Mouse (Mus musculus) kidney, embryonic 16.5 days (tissue): ENCODE measurements around the gene Mcur1. TPM values are rescaled to one million over a fixed set of nuclear protein-coding genes. Genes with fewer than 3 reads are reported as not detected.

Experiments
- ATAC-seq: fragments of 200-750 bp; cut with Nextera tagmentation; 2 replicates; pipeline ENCODE4 v1.8.0; 2017; ENCODE audit warnings: moderate TSS enrichment; ENCODE audit not compliant: low FRiP score, low TSS enrichment
- H3K27ac ChIP-seq: fragments of 300-500 bp; sonication (generic); 2 replicates; pipeline ENCODE4 v1.5.1; 2014; ENCODE audit warnings: low read length
- H3K27me3 ChIP-seq: fragments of 300-500 bp; sonication (generic); 2 replicates; pipeline ENCODE4 v1.6.1; 2014; ENCODE audit warnings: low read length, control low read depth, mixed read lengths; ENCODE audit not compliant: insufficient read depth
- H3K36me3 ChIP-seq: fragments of 300-500 bp; sonication (generic); 2 replicates; pipeline ENCODE4 v1.6.1; 2014; ENCODE audit warnings: low read length, control low read depth, mixed read lengths; ENCODE audit not compliant: insufficient read depth
- H3K4me1 ChIP-seq: fragments of 300-500 bp; sonication (generic); 2 replicates; pipeline ENCODE4 v1.6.1; 2014; ENCODE audit warnings: low read length, control low read depth, mixed read lengths; ENCODE audit not compliant: insufficient read depth
- H3K4me2 ChIP-seq: fragments of 300-500 bp; sonication (generic); replicated peaks from 2 replicates; pipeline ENCODE4 v1.6.1; 2014; ENCODE audit warnings: low read depth, low read length
- H3K4me3 ChIP-seq: fragments of 300-500 bp; sonication (generic); 2 replicates; pipeline ENCODE4 v1.5.1; 2014; ENCODE audit warnings: mild to moderate bottlenecking, low read length
- H3K9ac ChIP-seq: fragments of 300-500 bp; sonication (generic); replicated peaks from 2 replicates; pipeline ENCODE4 v1.6.1; 2014; ENCODE audit warnings: low read length
- H3K9me3 ChIP-seq: fragments of 300-500 bp; sonication (generic); 2 replicates; pipeline ENCODE4 v1.6.1; 2016; ENCODE audit warnings: low read length, control low read depth
- WGBS: fragments of 180-500 bp; shearing (Covaris S2); extraction: QIAGEN DNeasy Blood & Tissue Kit; methylation state at CpG from one replicate; pipeline ENCODE4 v1.1.7; 2014; 5-methylcytosine and 5-hydroxymethylcytosine counted together
- polyA plus RNA-seq: library from polyadenylated mRNA; unstranded; fragments of >200 nt; fragmentation: Nextera tagmentation; extraction: Ambion mirVana; gene quantifications from 2 replicates; pipeline ENCODE4 v1.2.1, GENCODE M21; 2015

Gene Mcur1
- polyA plus RNA-seq, 1 experiment from 2014 or later: 22.2 TPM

DNA sequence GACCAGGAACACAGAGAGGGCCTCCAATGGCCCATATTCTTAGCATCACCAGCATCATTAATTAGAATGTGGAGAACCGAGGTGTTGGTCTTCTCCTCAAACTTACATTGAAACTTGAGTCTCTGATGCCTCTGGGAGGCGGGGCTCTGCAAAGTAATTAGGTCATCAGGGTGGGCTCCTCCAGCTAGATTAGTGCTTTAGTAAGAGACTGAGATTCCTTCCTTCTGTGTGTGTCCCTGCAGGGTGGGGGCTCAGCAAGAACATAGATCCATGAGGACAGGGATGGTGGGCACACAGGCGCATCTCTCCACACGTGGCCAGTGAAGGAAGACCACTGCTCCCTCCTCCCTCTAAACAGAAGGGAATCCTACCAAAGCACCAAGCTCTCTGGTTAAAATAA is 26.0 kb downstream of the Mcur1 start:
- H3K4me1 ChIP-seq: peaks cover 16% of the 10 kb centered on the region; the same call in 1 of the 2 replicates
- H3K4me2 ChIP-seq: no peak overlapping the region
- H3K9me3 ChIP-seq: no peaks in the 10 kb centered on the region
- ATAC-seq: no peak
- no peak overlapping the region for H3K9ac ChIP-seq
- no peaks in the 10 kb centered on the region for H3K36me3 ChIP-seq
- H3K4me3 ChIP-seq: no peak overlapping the region
- no peaks in the 10 kb centered on the region for H3K27me3 ChIP-seq
- H3K27ac ChIP-seq: no peak overlapping the region
- 50% methylated on average over 4 of the region's 4 CpGs for WGBS

DNA sequence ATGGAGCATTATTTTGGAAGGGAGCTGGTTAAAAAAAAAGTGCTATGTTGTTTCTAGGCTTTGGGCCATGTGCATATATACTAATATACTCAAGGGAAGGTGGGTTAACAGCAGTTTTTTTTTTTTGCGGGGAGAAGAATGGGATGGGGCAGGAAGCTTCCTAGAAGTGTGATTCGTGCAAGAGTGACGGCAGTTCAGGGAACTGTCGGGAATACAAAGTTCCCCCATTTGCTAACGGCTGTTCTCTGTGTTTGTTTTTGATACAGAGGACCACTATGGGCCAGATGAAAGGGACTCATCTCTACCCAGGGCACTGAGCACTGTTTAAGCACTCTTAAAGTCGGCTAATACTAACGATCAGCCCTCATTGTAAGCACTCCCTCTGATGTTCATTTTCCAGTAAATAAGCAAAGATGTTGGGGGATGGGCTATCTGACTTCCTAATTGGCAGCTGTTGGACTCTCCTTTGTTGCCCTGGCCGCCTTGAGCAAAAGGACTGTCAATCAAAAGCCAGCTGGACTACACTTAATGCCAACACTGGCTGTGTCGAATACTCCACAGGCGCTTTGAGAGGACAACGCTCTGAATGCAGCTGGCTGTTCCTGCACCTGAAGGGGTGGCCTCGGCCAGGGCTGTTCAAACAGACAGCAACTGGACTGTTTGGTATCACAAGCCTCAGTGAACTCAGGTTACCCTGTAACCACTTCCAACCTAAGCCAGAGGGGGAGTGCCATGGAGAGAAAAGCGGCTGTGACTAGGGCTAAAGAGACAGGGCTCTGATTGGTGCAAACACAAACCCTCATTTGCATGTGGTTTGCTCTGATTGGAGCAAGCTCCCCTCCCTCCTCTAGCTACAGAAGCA is 28.9 kb downstream of the Mcur1 start:
- peak; percentile 85 for ATAC-seq
- no peaks in the 10 kb centered on the region for H3K36me3 ChIP-seq
- H3K9ac ChIP-seq: no peak overlapping the region
- H3K4me2 ChIP-seq: no peak overlapping the region
- peaks cover 16% of the 10 kb centered on the region; the same call in 1 of the 2 replicates for H3K4me1 ChIP-seq
- WGBS: 26% methylated on average over 13 of the region's 13 CpGs
- H3K27ac ChIP-seq: 0 out of 2 replicates have a peak overlapping the region, but pooled peaks have one; percentile 6
- no peak overlapping the region for H3K4me3 ChIP-seq
- H3K27me3 ChIP-seq: no peaks in the 10 kb centered on the region
- no peaks in the 10 kb centered on the region; the same call in 1 of the 2 replicates for H3K9me3 ChIP-seq

DNA sequence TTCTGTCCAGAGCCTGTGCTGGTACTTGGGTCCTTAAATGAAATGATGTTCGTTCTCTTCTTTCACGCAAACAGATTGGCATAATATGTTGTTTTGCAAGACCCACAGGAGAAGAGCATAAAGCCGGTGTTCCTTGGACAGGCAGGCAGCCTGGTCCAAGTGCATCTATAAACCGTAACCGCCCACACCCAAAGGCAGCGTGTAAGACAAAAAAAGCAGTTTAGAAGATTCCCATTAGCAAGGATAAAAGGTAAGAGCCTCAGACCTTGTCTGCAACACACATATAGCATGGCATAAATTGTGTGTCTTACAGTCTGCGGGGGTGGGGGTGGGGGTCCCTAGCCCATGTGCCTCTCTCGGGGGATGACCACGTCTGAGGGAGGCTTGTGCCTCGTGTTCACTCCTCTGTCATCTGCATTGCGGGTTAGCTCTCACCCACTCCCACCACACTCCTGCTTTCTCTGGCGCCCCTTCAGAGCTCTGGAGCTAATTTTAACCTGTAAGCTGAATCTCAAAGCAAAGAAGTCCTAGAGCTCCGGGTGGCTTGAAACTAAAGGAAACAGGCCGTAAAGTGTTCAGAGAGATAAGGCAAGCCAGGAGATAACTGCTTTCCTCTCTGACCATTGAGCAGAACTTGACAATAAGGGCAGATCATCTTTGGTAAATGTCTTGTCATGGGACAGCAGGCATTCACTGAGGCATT is 29.7 kb downstream of the Mcur1 start:
- Histone ChIP-seq H3K4me3 (no peak overlapping the region), H3K9ac (no peak overlapping the region; the same call in 1 of the 2 replicates), H3K4me2 (no peak overlapping the region), H3K27me3 (no peaks in the 10 kb centered on the region), H3K9me3 (no peaks in the 10 kb centered on the region; the same call in 1 of the 2 replicates), H3K4me1 (peaks cover 20% of the 10 kb centered on the region; the same call in 1 of the 2 replicates), H3K27ac (no peak overlapping the region), H3K36me3 (no peaks in the 10 kb centered on the region)
- ATAC-seq: no peak
- WGBS: 44% methylated on average over 14 of the region's 14 CpGs

DNA sequence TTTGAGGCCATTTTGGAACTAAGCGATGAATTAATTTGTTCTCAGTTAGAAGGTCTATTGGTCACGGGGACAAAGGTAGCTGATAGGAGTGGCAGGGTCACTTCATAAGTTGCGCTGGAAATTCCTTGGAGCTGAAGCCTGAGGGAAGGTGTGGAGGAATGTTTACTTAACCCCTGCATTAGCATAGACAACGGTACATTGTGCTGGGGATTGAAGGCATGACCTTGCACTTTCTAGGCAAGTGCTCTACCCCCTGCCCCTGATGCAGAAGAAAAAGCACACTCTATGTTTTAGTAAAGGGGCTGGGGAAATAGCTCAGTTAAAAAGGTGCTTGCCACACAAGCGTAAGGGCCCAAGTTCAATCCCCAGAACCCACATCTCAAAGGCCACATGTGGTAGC is 33.7 kb downstream of the Mcur1 start:
- WGBS: 69% methylated on average over 5 of the region's 5 CpGs
- no peak overlapping the region for H3K27ac ChIP-seq

DNA sequence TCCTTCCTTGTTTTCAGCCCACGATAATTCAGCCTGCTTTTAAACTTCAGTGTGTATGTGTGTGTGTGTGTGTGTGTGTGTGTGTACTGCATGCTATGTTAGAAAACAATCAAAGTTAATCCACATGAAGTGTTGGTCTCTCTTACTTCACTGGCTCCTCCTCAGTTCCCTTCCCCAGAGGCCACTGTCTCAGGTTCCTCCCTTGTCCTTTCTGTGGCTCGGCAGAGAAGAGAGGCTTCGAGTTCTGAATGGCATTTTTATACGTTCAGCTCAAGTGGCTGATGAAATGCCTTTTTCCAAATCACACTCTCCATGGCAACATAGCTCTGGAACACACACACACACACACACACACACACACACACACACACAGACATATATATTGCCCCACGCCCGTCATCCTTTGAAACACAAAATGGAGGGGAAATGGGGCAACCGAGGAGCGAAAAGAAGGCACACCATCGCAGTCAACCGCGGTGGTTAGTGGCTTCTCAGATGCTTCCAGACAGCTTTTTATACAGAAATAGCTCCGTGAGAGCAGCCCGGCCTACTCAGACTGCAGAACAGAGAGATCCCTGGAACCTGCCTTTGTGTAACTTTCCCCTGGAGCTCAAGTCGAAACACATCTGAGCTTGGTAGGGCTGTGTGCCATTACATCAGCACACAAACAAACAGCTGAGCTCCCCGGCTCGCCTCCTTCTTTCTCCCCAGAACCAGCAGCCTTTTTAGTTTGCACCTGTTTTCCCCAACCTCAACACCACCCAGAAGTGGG is 34.4 kb downstream of the Mcur1 start:
- peak overlapping the region; percentile 68 for H3K27ac ChIP-seq
- no peaks in the 10 kb centered on the region for H3K36me3 ChIP-seq
- WGBS: 57% methylated on average over 16 of the region's 16 CpGs
- no peak overlapping the region for H3K9ac ChIP-seq
- peak; percentile 51; the same call in 1 of the 2 replicates for ATAC-seq
- no peaks in the 10 kb centered on the region; the same call in 1 of the 2 replicates for H3K9me3 ChIP-seq
- H3K4me3 ChIP-seq: no peak overlapping the region
- H3K27me3 ChIP-seq: no peaks in the 10 kb centered on the region
- H3K4me1 ChIP-seq: peaks cover 18% of the 10 kb centered on the region; the same call in 1 of the 2 replicates
- H3K4me2 ChIP-seq: no peak overlapping the region

More for the DNA sequence above, 33.7 kb downstream of the Mcur1 start:
- H3K27me3 ChIP-seq: no peaks in the 10 kb centered on the region
- H3K4me3 ChIP-seq: no peak overlapping the region
- no peak overlapping the region for H3K4me2 ChIP-seq
- peaks cover 26% of the 10 kb centered on the region; the same call in 1 of the 2 replicates for H3K4me1 ChIP-seq
- H3K36me3 ChIP-seq: no peaks in the 10 kb centered on the region
- no peaks in the 10 kb centered on the region; the same call in 1 of the 2 replicates for H3K9me3 ChIP-seq
- no peak for ATAC-seq
- no peak overlapping the region for H3K9ac ChIP-seq

DNA sequence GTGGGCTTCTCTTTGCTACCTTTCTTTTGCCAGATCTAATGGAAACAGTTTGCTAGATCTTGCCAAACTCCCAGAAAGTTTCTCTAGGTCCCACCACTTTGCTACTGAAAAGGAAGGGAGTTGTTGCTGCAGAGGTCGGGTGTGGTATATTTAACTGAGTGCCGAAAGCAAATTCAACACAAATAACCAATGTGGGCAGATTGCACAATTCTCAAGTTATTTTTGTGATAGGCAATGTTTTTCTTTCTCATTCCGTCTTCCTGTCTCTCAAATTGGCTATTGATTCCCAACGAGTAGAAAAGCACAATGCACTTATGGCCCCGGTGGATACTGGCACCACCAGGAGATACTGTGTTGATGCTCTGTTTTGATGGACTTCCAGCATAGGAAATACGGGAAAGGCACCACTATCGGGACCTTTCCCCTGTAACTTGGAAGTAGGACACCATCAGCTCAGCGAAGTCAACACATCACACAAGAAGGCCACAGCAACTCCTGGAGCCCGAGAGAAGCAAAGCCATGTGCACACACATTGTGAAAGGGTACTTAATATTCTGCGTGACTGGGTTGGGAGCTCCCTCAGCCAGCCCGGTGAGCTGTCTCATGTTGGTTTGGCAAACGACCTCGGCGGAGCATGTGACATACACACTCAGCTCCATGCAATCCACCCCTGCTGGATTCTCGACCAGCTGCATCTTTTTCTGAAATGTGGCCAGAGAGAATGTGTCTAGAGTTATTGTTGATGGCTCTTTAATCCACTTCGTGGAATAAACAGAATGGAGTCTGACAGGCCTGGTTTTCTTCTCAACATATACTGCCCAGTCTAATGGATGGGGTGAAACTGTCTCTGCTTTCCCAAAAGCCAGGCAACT is 35.3 kb downstream of the Mcur1 start:
- no peaks in the 10 kb centered on the region for H3K27me3 ChIP-seq
- peaks cover 14% of the 10 kb centered on the region; the same call in 1 of the 2 replicates for H3K4me1 ChIP-seq
- ATAC-seq: peak; percentile 46; the same call in 1 of the 2 replicates
- no peaks in the 10 kb centered on the region for H3K36me3 ChIP-seq
- no peak overlapping the region for H3K4me2 ChIP-seq
- no peak overlapping the region for H3K9ac ChIP-seq
- H3K27ac ChIP-seq: peak overlapping the region; percentile 68
- 53% methylated on average over 16 of the region's 16 CpGs for WGBS
- H3K9me3 ChIP-seq: no peaks in the 10 kb centered on the region; the same call in 1 of the 2 replicates
- H3K4me3 ChIP-seq: no peak overlapping the region

DNA sequence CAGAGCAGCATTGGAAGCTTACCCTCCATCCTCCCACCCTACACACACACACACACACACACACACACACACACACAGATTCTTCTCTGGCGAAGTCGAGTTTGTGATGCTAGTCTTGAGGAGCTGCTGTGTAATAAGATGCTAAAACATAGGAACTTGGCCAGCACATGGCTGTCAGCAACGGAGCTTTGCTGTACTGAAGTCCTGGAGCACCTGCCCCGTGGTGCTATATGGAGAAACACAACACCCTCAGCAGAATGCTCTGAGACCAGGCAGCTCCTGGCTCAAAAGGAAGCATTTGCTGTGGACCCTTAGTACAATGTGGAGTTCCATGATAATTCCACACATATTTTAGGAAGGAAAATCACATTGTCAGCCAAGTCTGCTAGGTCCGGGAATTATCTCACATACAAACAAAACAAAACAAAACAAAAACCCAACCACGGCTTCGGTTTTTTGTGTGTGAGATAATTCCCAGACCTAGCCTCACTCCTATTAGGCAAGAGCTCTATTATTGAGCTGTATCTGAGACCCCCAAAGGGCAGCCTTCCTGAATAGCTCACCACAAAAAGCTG is 36.0 kb downstream of the Mcur1 start:
- 68% methylated on average over 7 of the region's 7 CpGs for WGBS
- Histone ChIP-seq H3K9ac (no peak overlapping the region), H3K27me3 (no peaks in the 10 kb centered on the region), H3K27ac (no peak overlapping the region), H3K9me3 (no peaks in the 10 kb centered on the region; the same call in 1 of the 2 replicates), H3K36me3 (no peaks in the 10 kb centered on the region), H3K4me1 (peaks cover 14% of the 10 kb centered on the region; the same call in 1 of the 2 replicates), H3K4me2 (no peak overlapping the region), H3K4me3 (no peak overlapping the region)
- ATAC-seq: no peak

DNA sequence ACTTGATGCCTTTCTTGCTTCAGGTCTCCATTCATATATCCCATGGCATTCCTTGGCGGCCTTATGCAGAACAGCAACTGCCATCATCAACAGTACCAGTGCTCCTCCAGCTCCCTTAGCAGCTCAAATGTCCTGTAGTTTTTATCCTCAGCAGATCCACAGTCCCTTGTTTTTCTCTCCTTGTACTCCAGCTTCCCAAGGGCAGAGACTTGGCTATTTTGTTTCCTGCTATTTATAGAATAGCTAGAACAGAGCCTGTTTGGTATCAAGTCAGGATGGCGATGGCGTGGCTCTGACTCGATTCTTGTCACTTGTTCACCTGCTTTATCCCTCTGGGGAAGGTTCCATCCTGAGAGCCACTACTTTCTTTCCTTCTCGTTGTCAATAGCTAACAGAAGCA is 38.1 kb downstream of the Mcur1 start:
- peaks cover 14% of the 10 kb centered on the region; the same call in 1 of the 2 replicates for H3K4me1 ChIP-seq
- H3K4me3 ChIP-seq: no peak overlapping the region
- H3K9ac ChIP-seq: no peak overlapping the region
- WGBS: 92% methylated on average over 5 of the region's 5 CpGs
- no peak overlapping the region for H3K27ac ChIP-seq
- ATAC-seq: no peak
- no peaks in the 10 kb centered on the region for H3K36me3 ChIP-seq
- no peaks in the 10 kb centered on the region for H3K27me3 ChIP-seq
- no peak overlapping the region for H3K4me2 ChIP-seq
- H3K9me3 ChIP-seq: no peaks in the 10 kb centered on the region
